Mouse (Mus musculus) mature B cell (primary cell): Measurements from ENCODE around the gene Fntb.

Source experiments
- in situ Hi-C: fragments of 300-500 bp; cut with MboI; formaldehyde crosslinking; loops from 2 replicates; pipeline ENCODE4 v1.14.3; 2019

Gene Fntb

DNA sequence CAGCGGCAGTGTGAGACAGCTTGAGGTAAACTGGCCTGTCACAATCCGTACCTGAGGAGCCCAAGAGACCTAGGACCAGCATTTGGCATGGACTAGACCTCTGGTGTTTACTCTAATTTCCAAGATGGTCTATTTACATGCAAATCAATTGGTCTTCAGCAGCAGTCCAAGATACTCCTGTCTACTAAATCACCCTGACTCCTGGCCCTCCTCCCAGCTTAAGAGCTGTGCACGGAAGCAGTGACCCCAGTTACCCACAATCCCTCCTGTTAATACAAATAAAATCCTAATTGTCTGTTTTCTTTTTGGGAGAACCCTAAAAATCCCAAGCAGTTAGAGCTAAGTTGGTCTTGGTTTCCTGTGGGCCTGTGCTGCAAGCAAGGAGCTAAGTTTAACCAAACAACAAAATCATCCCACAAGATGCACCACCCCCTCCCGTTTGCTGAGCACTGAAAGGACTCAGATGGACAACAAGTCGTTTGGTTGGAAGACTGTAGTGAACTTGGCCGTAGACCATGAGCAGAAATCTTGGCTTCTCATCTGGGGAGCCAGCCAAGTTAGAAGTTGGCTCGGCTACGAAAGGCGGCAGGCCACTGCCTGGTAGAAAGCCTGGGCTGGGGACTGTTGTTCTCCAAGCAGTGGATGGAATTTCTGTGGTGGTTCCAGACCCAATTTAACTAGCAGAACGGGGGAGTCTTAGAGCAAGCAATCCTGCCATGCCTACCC, 189.5 kb downstream of the Fntb start:
- in situ Hi-C loops = no loop called here

DNA sequence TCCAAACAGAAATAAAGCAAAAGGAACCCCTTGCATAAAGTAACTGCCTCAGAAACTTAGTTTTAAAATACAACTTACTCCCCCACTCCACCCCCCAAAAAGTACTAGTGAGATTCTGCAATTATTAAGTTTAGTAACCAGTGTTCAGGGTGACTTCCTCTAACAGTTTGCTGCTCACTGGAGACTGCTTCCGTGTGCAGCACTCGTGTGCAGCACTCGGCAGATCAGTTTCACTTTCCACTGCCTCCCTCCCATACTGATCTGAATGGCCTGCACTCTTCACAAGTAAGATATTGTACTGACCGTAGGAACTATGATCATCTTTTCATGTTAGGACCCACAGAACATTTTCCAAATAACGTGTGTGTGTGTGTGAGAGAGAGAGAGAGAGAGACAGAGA, 192.3 kb downstream of the Fntb start:
- in situ Hi-C loops = no loop called here

DNA sequence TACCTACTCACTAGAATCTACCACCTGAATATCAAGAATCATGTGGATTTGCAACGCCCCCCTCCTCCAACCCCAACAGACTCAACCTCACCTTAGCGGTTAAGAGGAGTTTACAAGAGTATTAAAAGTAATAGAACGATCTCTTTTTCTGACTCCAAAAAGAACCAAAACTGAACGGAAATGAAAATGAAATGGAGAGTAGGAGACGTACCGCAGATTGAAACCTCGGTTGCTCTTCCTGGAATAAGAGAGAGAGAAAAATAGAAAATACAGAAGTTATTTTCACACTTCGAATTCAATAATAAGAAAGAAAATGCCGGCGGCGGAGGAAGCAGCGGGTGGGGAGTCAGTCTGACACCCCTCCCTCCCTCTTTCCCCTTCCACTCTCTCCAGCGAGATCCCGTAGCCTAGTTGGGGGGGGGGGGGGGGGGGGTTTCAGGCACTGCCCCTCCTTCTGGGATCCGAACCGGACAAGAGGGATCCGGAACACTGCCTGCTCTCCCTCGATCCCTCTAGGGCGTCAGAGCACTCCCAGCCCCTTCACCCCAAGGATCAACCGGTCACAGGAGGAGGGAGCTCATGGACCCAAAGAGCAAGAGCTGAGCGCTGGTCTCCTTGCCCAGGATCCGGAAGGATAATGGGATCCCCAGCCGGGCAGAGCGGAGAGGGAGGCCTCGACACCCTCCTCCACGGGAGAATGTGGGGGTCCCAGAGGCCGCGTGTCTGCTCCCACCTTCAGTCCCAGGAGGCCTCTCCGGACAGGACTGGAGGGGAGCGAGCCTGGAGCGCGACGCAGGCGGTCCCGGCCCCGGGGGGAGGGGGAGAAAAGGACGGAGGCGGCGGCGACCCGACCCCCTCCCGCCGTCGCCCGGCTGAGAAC, 195.9 kb downstream of the Fntb start:
- in situ Hi-C loops = no loop called here

DNA sequence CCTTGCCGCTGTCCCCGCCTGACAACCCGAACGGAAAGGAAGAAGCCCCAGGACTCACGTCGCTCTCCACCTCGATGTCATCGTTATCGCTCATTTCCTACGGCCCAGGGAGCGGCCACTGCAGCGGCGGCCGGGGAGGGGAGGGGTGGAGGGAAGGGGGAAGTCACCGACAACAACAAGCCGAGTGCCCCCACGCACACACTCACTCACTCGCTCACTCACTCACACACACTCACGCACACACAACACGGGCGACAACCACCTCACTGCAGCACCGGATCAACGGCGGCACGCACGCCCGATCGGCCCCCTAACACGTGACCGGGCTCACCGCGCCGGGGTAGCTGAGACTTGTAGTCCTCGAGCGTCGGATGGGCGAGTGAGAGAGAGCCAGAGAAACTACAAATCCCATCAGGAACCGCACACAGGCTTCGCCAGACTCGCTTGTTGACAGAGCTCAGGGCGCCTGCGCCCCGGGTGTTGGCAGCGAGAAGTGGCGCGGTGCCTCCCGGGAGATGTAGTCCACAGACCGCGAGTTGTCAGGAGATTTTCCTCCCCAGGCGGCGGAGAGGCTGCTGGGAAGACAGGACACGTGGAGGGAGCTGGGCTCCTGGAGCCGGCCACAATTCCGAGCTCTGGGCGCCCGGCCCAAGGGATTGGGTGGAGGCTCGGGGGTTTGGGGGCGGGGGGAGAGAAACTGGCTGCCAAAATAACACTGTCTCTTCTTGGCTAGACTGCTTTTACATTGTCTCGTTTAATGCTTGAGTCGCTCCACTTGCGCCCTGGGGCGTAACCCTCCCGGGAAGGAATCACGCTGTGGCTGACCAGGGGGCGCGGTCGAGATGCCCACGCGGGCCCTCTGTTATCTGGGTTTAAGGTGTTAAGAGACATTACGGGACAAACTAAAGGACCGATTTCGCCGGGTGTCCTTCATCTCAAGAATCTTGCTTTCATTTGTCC, 196.8 kb downstream of the Fntb start, which contains the start of gene Max:
Gene Max (minus strand): TSS at position 270 of the 960 bp plus-strand sequence.
- in situ Hi-C loops = no loop called here

DNA sequence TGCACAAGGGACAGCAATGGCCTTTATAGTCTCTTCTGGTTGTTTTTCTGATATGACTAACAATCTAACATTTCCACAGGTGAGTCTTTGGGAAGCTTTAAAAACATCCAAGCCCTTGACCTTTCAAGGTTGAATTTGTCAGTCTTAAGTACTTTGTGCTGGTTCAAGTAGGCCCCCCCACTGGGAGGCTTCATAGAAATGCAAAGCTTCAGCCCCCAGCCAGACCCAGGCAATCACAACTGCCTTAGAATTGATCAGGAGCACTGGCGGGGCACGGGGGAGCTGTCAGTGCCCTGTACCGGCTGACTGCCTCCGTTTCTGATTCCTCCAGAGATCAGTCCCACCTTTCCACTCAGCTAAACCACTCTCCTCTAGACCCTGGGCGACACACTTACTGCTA, 199.7 kb downstream of the Fntb start:
- in situ Hi-C loops = no loop called here

DNA sequence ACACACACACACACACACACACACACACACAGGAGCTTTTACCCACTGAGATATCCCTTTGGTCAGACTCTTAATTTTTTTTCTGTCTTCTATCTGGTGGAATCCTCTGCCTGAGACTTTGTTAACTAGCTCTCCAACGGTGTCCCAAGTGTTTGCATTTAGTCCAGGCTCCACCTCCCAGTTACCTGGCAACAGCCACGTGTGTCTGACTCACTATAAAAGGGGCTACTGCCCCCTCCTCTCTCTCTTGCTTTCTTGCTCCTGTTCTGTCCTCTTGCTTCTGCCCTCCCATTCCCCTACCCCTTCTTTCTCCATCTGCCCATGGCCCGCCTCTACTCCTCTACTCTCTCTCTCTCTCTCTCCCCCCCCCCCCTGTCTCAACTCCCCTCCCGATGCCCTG, 200.5 kb downstream of the Fntb start:
- in situ Hi-C loops = no loop called here
